Mouse (Mus musculus) adipocyte (in vitro differentiated cells): ENCODE results near the gene Glcci1.
"Not testable (repeated sequence)": the region's sequence is repeated elsewhere in the genome, so short reads cannot be mapped to it uniquely, and the experiment has no call there.

Experiments used
- DNase-seq: peaks from one replicate; pipeline ENCODE4 v3.0.0-alpha.2; 2016; ENCODE audit warnings: low spot score

The Glcci1 gene

GRCm38 (mm10) chr6:8495109-8495826 lies 14.1 kb upstream of the Glcci1 start:
- no peak for DNase-seq

GRCm38 (mm10) chr6:8495827-8496222 lies 13.6 kb upstream of the Glcci1 start:
- no peak for DNase-seq

DNA sequence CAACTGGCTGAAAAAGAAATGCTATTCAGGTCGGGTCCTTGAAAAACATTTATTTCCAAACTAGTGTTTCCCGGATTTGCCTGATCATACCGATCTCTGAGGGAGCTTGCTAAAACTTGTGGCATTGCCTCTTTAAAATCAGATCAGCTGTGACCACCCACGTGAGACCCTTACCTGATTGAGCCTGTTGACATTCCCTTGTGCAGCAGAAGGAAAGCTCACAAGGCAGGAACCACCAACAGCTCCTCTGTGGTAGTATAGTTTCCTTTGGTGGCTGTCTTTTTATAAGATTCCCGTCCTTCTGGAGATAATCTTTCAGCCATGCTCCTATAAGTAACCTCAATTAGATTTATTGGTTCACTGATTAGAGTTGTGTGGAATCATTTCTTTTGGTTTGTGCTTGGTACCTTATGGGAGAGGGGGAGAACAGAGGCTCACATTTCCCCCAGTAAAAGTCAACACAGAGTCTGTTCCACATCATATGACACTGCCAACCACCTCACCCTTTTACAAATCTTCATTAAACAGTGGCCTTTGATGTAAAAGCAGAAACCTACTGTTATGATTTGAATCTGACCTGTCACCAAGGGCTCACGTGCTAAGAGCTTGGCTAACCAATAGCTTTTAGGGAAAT lies 12.0 kb upstream of the Glcci1 start:
- no peak for DNase-seq

- no peak for DNase-seq
These were observed 11.5 kb upstream of the Glcci1 start for GRCm38 (mm10) chr6:8497868-8498257.

- DNase-seq = no peak
These were observed 10.4 kb upstream of the Glcci1 start for GRCm38 (mm10) chr6:8498961-8499360.

GRCm38 (mm10) chr6:8503953-8504352 lies 5.4 kb upstream of the Glcci1 start:
- DNase-seq = no peak

- DNase-seq = no peak
These were observed 4.7 kb upstream of the Glcci1 start for GRCm38 (mm10) chr6:8504521-8505228.

- DNase-seq = no peak
These were observed 2.8 kb upstream of the Glcci1 start for GRCm38 (mm10) chr6:8506631-8507030.

DNA sequence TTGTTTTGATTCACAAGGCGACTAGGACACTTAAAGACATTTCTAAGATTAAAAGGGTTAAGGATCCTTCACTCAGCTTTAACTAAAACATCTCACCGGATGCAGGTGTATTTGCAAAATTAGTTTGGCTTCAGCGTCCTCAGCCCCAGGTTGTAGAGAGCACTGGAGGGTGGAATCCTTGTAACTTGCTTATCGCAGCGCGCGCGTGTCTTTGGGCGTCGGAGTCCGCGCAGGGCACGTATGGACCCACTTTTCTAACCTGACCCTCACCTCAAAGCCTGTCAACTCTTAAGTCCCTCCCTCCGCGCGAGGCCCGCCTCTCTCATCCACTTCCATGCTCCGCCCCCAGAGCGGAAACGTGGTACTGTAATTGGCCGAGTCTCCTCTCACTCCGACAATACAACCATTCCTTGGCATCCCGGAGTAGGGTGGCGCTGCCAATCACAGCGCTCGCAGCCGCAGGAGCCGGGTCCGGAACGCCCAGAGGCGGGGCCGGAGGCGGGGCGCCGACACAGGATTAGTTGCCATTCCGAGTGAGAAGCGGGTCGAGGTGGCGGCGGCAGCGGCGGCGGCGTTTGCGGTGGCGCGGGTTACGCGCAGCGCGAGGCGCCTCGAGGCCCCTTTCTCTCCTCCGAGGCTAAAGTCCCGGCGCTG lies 390 bp upstream of the Glcci1 start:
- peak; percentile 100 for DNase-seq

- peak; percentile 40 for DNase-seq
These were observed 812 bp downstream of the Glcci1 start for GRCm38 (mm10) chr6:8509961-8510863.

GRCm38 (mm10) chr6:8510864-8511428 lies 1.5 kb downstream of the Glcci1 start:
- DNase-seq = no peak

GRCm38 (mm10) chr6:8511447-8511846 lies 2.0 kb downstream of the Glcci1 start:
- no peak for DNase-seq

DNA sequence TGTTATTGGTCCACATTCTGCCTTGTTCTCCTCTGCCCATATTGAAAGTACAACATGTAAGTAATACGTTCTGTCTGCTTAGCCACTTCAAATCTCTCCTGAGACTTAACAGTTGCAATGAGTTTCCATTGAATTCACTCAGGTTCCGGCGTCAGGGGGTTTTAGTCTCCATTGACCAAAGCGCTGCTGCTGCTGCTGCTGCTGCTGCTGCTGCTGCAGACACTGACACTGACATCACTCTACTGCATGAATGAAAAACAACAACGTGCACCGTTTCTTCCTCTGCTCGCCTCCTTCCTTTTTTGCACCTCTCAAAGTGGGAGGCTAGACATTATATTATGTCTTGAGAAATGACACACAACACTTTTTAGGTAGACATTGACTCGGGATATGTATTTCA lies 3.0 kb downstream of the Glcci1 start:
- DNase-seq = no peak

DNA sequence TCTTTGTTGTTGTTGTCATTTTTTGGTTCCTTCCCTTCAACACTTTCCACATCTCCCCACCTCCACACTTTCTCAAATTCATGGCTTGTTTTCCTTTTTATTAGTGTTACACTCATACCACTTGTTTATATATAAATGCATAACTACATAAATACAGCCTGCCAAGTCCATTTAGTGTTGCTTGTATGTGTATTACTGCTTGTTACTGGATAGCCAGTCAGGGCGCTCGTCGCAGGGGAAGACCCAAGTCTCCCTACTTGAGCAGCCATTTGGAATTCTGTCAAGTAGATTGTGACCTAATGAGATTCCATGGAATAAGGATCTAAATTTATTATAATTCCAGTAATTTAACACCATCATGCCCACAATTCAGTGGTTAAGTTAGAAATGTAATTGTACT lies 10.3 kb downstream of the Glcci1 start:
- no peak for DNase-seq

DNA sequence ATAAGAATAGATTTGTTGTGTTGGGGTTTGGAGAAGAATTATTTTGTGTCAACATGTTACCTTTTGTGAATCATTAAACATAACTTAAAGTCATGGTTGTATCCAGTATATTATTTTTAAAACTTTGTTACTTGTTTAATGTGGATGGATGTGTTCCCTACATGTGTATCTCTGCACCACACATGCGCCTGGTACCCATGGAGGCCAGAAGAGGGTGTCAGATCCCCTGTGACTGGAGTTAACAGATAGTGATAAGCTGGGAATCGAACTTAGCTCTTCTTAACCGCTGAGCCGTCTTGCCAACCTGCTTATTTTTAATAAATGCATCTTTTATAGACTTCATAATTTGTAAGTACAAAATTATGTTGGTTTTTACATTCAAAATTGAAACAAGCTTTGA lies 11.8 kb downstream of the Glcci1 start:
- DNase-seq = no peak

- no peak for DNase-seq
These were observed 15.3 kb downstream of the Glcci1 start for GRCm38 (mm10) chr6:8524717-8525116.

DNA sequence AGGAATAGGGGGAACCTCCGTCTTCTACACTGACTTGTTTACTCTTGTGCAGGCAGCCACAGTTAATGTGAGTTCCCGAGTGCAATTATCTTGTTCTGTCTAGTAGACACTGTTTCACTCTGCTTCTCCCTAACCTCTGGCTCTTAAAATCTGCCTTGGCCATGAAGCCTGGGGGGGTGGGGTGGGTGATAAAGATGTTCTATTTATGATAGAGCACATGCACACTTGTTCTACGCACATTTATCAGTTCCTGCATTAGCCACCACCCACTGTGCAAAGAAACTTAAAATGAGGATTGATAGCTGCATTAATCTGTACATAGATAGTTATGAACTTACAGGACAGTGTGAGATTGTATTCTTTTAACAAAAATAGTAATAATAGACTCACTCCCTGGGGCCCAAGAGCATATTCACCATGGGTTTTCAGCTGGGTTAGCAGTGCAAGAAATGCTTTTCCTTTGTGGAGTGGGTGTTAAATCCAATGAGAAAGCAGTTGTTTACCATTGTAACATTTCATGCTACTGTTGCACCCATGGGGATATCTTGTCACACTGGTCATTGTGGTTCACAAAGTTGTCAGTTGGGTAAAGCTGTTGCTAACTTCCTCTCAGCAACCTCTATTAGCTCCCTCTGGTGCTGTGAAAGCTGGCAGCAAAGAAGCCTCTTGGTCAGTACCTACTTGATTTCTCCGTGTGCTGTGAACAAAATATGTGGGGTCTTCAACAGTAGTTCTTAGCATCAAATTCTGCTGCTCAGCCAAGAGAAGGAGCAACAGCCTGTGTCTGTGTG lies 21.9 kb downstream of the Glcci1 start:
- no peak for DNase-seq

DNA sequence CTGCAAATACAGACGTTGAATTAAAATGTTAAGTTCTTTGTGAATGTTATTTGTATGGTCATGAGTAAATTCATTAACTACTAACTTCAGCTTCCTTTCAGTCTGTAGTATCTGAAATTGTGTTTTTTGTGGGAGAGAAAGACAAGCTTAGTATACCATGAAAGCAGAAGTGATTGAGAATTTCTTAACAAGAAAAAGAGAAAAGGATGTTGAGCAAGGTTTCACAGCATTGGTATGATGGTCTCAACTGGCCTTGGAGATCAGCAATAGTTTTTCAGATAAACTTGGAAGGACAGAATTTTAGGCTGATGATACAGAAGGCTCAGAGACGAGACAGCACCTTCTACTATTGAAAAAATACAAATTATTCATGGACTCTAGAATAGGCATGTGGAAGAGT lies 27.5 kb downstream of the Glcci1 start:
- no peak for DNase-seq

DNA sequence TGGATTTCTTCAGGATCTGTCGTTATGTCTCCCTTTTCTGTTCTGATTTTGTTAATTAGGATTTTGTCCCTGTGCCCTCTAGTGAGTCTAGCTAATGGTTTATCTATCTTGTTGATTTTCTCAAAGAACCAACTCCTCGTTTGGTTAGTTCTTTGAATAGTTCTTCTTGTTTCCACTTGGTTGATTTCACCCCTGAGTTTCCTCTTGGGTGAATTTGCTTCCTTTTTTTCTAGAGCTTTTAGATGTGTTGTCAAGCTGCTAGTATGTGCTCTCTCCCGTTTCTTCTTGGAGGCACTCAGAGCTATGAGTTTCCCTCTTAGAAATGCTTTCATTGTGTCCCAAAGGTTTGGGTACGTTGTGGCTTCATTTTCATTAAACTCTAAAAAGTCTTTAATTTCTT lies 32.1 kb downstream of the Glcci1 start:
- DNase-seq = not testable (repeated sequence)

GRCm38 (mm10) chr6:8544822-8545221 lies 35.4 kb downstream of the Glcci1 start:
- no peak for DNase-seq

- no peak for DNase-seq
These were observed 36.4 kb downstream of the Glcci1 start for GRCm38 (mm10) chr6:8545780-8546179.
